Mouse (Mus musculus) limb, embryonic 15.5 days (tissue): ENCODE results near the gene Lmntd1. TPM values are rescaled to one million over a fixed set of nuclear protein-coding genes. Genes with fewer than 3 reads are reported as not detected.

Experiments
- ATAC-seq: fragments of 200-750 bp; cut with Nextera tagmentation; 2 replicates; pipeline ENCODE4 v1.8.0; 2017; ENCODE audit warnings: low read depth, moderate TSS enrichment; ENCODE audit not compliant: insufficient number of reproducible peaks, low FRiP score, low TSS enrichment
- H3K27ac ChIP-seq: fragments of 300-500 bp; sonication (generic); 2 replicates; pipeline ENCODE4 v1.5.1; 2015; ENCODE audit warnings: moderate library complexity, mild to moderate bottlenecking, inconsistent platforms
- H3K27me3 ChIP-seq: fragments of 300-500 bp; sonication (generic); 2 replicates; pipeline ENCODE4 v1.6.1; 2015; ENCODE audit warnings: inconsistent platforms
- H3K36me3 ChIP-seq: fragments of 300-500 bp; sonication (generic); 2 replicates; pipeline ENCODE4 v1.6.1; 2015; ENCODE audit warnings: inconsistent platforms
- H3K4me1 ChIP-seq: fragments of 300-500 bp; sonication (generic); 2 replicates; pipeline ENCODE4 v1.6.1; 2015; ENCODE audit warnings: inconsistent platforms
- H3K4me2 ChIP-seq: fragments of 300-500 bp; sonication (generic); 2 replicates; pipeline ENCODE4 v1.6.1; 2015; ENCODE audit warnings: mild to moderate bottlenecking, inconsistent platforms
- H3K4me3 ChIP-seq: fragments of 300-500 bp; sonication (generic); 2 replicates; pipeline ENCODE4 v1.5.1; 2015; ENCODE audit warnings: mild to moderate bottlenecking, inconsistent platforms
- H3K9ac ChIP-seq: fragments of 300-500 bp; sonication (generic); 2 replicates; pipeline ENCODE4 v1.6.1; 2015; ENCODE audit warnings: inconsistent platforms
- H3K9me3 ChIP-seq: fragments of 300-500 bp; sonication (generic); 2 replicates; pipeline ENCODE4 v1.6.1; 2016; ENCODE audit warnings: inconsistent platforms
- whole genome bisulfite sequencing: fragments of 180-500 bp; shearing (Covaris S2); methylation state at CpG from one replicate; pipeline ENCODE4 v1.1.7; 2015; 5-methylcytosine and 5-hydroxymethylcytosine counted together
- polyA plus RNA-seq: library from polyadenylated mRNA; unstranded; fragments of >200 nt; fragmentation: Nextera tagmentation; extraction: Ambion mirVana; gene quantifications from 2 replicates; pipeline ENCODE4 v1.2.1, GENCODE M21; 2015

Lmntd1 gene
- polyA plus RNA-seq, 1 experiment from 2014 or later: 0.86 TPM

DNA sequence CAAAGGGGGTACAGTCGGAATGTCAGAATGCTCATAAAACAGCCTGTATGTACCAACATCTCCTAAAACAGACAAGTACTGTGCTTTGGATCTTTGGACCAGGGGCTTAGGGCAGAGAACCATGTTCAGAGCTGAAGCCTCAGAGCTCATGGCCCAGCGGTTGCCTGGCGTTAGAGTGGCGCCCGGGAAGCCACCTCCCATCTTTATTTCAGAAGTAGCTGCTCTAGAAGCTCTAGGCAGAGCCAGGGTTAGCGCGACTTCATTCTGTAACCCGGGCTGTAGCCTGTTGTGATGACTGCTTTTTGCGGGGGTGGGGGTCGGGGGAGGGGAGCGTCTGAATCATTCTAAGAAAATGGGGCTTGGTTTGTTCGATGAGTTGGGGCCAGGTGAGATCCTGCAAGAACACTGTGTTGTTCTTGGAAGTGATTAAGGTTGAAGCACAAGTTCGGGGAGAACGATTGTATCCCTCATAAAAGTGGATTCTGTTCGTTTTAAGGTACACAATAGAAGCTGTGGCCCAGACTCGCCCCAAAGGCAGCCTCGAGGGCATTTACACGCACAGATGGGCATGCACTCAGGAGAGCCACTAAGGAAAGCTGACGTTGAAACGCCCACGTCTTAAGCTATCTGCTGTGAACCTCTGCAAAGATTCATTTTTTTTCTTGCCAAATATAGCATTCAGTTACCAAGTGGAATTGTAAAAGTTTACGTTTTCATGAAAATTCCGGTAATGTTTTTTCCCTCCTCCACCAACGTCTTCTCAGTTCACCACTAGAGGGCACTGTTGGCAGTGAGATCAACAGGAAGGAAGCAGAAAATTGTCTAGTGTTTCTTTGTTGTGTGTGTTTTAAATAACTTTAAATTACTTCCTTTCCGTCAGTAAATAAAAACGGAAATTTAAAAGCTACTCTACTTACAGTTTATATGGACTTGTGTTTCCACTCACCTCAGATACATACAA is 254.4 kb downstream of the Lmntd1 start:
- H3K4me2 ChIP-seq: peak overlapping the region; percentile 10; the same call in 1 of the 2 replicates

DNA sequence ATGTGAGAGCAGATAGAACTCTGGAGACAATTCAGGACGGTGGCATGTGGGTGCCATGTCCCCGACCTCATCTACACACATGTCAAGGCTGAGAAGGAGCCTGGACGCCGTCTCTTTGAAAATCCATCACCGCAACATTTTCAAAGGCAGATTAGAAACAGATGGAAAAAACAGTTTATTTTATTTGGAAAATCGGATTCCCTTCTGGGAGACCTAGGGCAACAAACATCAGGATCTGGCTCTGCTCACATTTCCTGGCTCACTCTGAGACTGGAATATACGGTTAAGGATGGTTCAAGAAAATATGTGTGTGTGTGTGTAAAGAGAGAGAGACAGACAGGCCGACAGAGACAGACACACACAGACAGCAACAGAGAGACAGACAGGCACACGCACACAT is 256.1 kb downstream of the Lmntd1 start:
- WGBS: 35% methylated on average over 9 of the region's 9 CpGs
- no peak overlapping the region for H3K9ac ChIP-seq
- H3K4me2 ChIP-seq: no peak overlapping the region
- H3K9me3 ChIP-seq: no peaks in the 10 kb centered on the region
- H3K4me1 ChIP-seq: peaks cover 33% of the 10 kb centered on the region
- no peak overlapping the region for H3K4me3 ChIP-seq
- ATAC-seq: no peak
- no peaks in the 10 kb centered on the region for H3K27me3 ChIP-seq
- H3K27ac ChIP-seq: peak overlapping the region; percentile 72
- H3K36me3 ChIP-seq: no peaks in the 10 kb centered on the region

More for the DNA sequence above, 254.4 kb downstream of the Lmntd1 start:
- Histone ChIP-seq H3K27me3 (no peaks in the 10 kb centered on the region), H3K36me3 (no peaks in the 10 kb centered on the region), H3K27ac (peak overlapping the region; percentile 65), H3K9ac (no peak overlapping the region), H3K4me1 (peaks cover 48% of the 10 kb centered on the region), H3K9me3 (no peaks in the 10 kb centered on the region), H3K4me3 (no peak overlapping the region)
- WGBS: 34% methylated on average over 26 of the region's 26 CpGs
- ATAC-seq: no peak

DNA sequence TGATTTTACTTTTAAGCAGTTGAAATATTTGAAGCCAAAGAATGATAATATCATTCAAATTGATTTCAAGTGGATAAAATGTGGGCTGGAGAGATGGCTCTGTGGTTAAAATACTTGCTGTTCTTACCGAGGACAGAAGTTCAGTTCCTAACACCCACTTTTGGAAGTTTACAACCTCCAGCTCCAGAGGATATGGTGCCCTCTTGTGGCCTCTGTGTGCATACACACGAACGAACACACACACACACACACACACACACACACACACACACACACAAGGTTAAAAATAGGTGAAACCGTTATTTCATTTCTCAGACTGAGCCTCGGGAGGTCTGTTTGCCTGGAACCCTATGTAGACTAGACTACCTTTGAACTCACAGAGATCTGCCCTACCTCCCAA is 260.3 kb downstream of the Lmntd1 start:
- no peak overlapping the region for H3K27ac ChIP-seq
- H3K4me2 ChIP-seq: no peak overlapping the region
- H3K9ac ChIP-seq: no peak overlapping the region
- H3K4me3 ChIP-seq: no peak overlapping the region
- peaks cover 12% of the 10 kb centered on the region for H3K4me1 ChIP-seq
- H3K27me3 ChIP-seq: no peaks in the 10 kb centered on the region
- ATAC-seq: no peak
- H3K9me3 ChIP-seq: no peaks in the 10 kb centered on the region
- no peaks in the 10 kb centered on the region for H3K36me3 ChIP-seq
- WGBS: 90% methylated on average over 5 of the region's 5 CpGs

DNA sequence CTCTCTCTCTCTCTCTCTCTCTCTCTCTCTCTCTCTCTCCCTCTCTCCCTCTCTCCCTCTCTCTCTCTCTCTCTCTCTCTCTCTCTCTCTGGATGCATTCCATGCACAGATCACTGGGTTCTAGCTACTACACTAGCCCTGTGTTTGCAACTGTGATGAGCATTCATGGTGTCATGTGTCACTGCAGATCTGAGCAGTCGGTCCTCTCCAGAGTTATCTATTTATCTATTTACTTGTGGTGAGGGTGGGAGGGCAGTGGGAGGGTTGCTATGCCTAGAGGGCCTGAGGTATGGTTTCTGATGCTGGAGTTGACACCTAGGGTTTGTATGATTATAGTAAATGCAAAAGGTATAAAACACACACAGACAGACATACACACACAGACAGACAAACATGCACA is 261.4 kb downstream of the Lmntd1 start:
- Histone ChIP-seq H3K9ac (no peak overlapping the region), H3K4me3 (no peak overlapping the region), H3K27ac (no peak overlapping the region), H3K4me2 (no peak overlapping the region), H3K27me3 (no peaks in the 10 kb centered on the region), H3K36me3 (no peaks in the 10 kb centered on the region), H3K4me1 (peaks cover 9% of the 10 kb centered on the region), H3K9me3 (no peaks in the 10 kb centered on the region)
- WGBS: 15% methylated on average over 1 of the region's 1 CpGs
- ATAC-seq: no peak

- 70% methylated on average over 9 of the region's 9 CpGs for WGBS
- no peak for ATAC-seq
- Histone ChIP-seq H3K27ac (no peak overlapping the region), H3K9ac (no peak overlapping the region), H3K27me3 (no peaks in the 10 kb centered on the region), H3K4me1 (peaks cover 3% of the 10 kb centered on the region), H3K4me2 (no peak overlapping the region), H3K36me3 (no peaks in the 10 kb centered on the region), H3K9me3 (no peaks in the 10 kb centered on the region), H3K4me3 (no peak overlapping the region)
Measured at GRCm38 (mm10) chr6:145348196-145348915, 265.8 kb downstream of the Lmntd1 start.

DNA sequence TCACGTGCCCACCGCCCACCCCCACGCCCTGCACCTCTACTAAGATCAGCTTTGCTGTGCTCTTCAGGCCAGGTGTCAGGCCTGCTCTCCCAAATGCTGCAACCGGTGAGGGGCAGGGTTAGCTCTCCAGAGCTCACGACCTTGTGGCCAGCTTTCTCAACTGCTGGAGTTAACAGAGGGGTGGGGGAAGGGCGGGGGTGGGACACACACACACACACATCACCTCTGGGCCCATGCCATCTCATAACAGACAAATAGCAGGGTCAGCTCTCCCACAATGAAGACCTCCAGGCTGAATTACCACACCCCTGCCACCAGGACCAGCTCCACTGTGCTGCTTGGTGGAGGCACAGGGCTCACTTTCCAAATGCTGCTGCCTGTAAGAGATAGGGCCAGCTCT is 266.5 kb downstream of the Lmntd1 start:
- peaks cover 3% of the 10 kb centered on the region for H3K4me1 ChIP-seq
- 72% methylated on average over 6 of the region's 6 CpGs for WGBS
- no peak overlapping the region for H3K4me3 ChIP-seq
- no peaks in the 10 kb centered on the region for H3K27me3 ChIP-seq
- no peaks in the 10 kb centered on the region for H3K36me3 ChIP-seq
- no peak overlapping the region for H3K27ac ChIP-seq
- no peaks in the 10 kb centered on the region for H3K9me3 ChIP-seq
- H3K9ac ChIP-seq: no peak overlapping the region
- ATAC-seq: 0 out of 2 replicates have a peak, but pooled peaks have one; percentile 12
- H3K4me2 ChIP-seq: no peak overlapping the region

DNA sequence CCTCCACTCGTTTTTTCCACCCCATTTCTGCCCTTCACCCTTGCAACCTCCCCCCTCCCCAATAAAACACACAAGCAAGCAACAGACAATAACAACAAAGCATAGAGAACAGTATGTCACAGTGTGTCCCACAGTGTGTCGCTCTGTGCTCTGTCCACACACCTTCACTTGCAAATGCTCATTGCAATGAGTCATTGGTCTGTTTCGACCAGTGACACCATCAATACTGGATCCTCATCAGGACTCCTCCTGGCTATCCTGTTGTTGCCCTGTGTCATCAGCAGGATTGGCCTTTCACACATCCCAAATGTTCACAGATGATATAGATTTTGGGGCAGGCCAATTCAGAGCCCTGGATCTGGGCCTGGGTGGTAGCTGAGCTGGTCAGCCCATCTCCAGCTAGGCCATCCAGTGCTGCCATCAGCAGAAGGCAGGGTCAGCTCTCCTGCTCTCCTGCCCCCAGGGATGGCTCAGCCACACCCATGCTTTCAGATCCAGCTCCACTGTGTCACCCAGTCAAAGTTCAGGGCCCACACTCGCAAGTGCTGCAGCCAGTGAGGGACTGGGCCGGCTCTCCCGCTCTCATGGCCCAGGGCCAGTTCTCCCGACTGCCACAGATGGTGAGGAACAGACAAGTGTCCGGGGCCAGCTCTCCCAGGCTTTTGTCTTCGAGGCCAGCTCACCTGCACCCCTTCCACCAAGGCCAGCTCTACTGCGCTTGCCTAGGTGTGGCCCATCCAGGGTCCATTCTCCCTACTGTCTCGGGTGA is 267.1 kb downstream of the Lmntd1 start:
- H3K27me3 ChIP-seq: no peaks in the 10 kb centered on the region
- no peak overlapping the region for H3K4me3 ChIP-seq
- no peaks in the 10 kb centered on the region for H3K36me3 ChIP-seq
- H3K9ac ChIP-seq: no peak overlapping the region
- H3K4me2 ChIP-seq: no peak overlapping the region
- no peaks in the 10 kb centered on the region for H3K9me3 ChIP-seq
- H3K27ac ChIP-seq: no peak overlapping the region
- ATAC-seq: 0 out of 2 replicates have a peak, but pooled peaks have one; percentile 30
- WGBS: 69% methylated on average over 11 of the region's 11 CpGs
- no peaks in the 10 kb centered on the region for H3K4me1 ChIP-seq

DNA sequence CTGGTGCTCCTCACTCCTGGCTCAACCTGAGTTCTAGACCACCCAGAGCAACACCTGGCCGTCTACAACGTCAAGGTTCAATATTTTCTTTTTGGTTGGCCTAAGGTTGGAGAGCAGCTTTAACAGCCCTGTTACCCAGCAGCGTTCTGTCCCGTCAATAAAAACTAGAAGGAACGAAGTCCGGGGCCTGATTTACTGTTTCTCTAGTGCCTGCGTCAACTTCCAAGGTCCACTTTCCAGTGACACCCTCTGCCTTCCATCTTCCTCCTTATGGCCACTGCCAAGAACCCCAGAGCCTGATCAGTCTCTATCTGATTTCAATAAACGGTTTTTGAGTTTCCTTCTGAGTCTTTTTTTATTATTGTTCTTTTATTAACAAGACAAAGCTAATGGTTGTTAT is 267.8 kb downstream of the Lmntd1 start:
- H3K4me1 ChIP-seq: no peaks in the 10 kb centered on the region
- WGBS: 63% methylated on average over 8 of the region's 8 CpGs
- H3K9ac ChIP-seq: no peak overlapping the region
- ATAC-seq: no peak
- no peak overlapping the region for H3K27ac ChIP-seq
- no peaks in the 10 kb centered on the region for H3K36me3 ChIP-seq
- H3K4me2 ChIP-seq: no peak overlapping the region
- no peaks in the 10 kb centered on the region for H3K27me3 ChIP-seq
- H3K9me3 ChIP-seq: no peaks in the 10 kb centered on the region
- H3K4me3 ChIP-seq: no peak overlapping the region

- H3K36me3 ChIP-seq: no peaks in the 10 kb centered on the region
- no peak overlapping the region for H3K4me2 ChIP-seq
- H3K9ac ChIP-seq: no peak overlapping the region
- no peak overlapping the region for H3K27ac ChIP-seq
- H3K4me3 ChIP-seq: no peak overlapping the region
- WGBS: 60% methylated on average over 2 of the region's 2 CpGs
- H3K27me3 ChIP-seq: no peaks in the 10 kb centered on the region
- H3K9me3 ChIP-seq: no peaks in the 10 kb centered on the region
- no peak for ATAC-seq
- peaks cover 2% of the 10 kb centered on the region; the same call in 1 of the 2 replicates for H3K4me1 ChIP-seq
Measured at GRCm38 (mm10) chr6:145344719-145345118, 269.4 kb downstream of the Lmntd1 start.

GRCm38 (mm10) chr6:145343457-145343856 is 270.7 kb downstream of the Lmntd1 start:
- Histone ChIP-seq H3K4me1 (peaks cover 3% of the 10 kb centered on the region; the same call in 1 of the 2 replicates), H3K27me3 (peaks cover 8% of the 10 kb centered on the region; the same call in 1 of the 2 replicates), H3K9me3 (no peaks in the 10 kb centered on the region), H3K27ac (no peak overlapping the region), H3K36me3 (no peaks in the 10 kb centered on the region), H3K9ac (no peak overlapping the region), H3K4me2 (no peak overlapping the region), H3K4me3 (no peak overlapping the region)
- WGBS: 79% methylated on average over 1 of the region's 1 CpGs
- no peak for ATAC-seq

DNA sequence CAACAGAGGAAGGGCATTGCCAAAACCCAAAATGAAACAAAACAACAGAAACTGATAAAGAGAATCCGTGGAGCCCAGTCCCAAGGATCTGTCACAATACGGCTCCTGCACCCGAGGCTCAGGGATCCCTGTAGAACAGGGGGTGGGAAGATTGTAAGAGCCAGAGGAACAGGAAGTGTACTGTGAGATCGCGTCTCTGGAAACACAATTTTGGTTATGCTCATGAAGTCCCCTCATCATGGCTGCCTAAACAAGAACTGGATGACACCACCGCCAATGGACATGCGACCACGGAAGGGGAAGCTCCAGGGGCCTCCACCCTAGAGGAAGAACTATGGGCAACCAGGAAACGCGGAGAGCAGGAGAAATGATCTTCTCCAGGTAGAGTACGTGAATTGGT is 271.3 kb downstream of the Lmntd1 start:
- 86% methylated on average over 11 of the region's 11 CpGs for WGBS

More for the DNA sequence above, 271.3 kb downstream of the Lmntd1 start:
- H3K9ac ChIP-seq: no peak overlapping the region
- no peaks in the 10 kb centered on the region for H3K36me3 ChIP-seq
- H3K9me3 ChIP-seq: no peaks in the 10 kb centered on the region
- H3K4me1 ChIP-seq: peaks cover 3% of the 10 kb centered on the region; the same call in 1 of the 2 replicates
- no peak overlapping the region for H3K27ac ChIP-seq
- H3K27me3 ChIP-seq: peaks cover 8% of the 10 kb centered on the region; the same call in 1 of the 2 replicates
- ATAC-seq: no peak
- H3K4me3 ChIP-seq: no peak overlapping the region
- no peak overlapping the region for H3K4me2 ChIP-seq
